Mouse (Mus musculus): ENCODE results near the gene Gjd3. TPM values are rescaled to one million over a fixed set of nuclear protein-coding genes. Genes with fewer than 3 reads are reported as not detected.
A peak's percentile ranks its signal among the peaks of the same experiment; 100 is the strongest.
"Not testable (repeated sequence)": the region's sequence is repeated elsewhere in the genome, so short reads cannot be mapped to it uniquely, and the experiment has no call there.

The Gjd3 gene
- polyA plus RNA-seq, 1 experiment, result 0.34 TPM

DNA sequence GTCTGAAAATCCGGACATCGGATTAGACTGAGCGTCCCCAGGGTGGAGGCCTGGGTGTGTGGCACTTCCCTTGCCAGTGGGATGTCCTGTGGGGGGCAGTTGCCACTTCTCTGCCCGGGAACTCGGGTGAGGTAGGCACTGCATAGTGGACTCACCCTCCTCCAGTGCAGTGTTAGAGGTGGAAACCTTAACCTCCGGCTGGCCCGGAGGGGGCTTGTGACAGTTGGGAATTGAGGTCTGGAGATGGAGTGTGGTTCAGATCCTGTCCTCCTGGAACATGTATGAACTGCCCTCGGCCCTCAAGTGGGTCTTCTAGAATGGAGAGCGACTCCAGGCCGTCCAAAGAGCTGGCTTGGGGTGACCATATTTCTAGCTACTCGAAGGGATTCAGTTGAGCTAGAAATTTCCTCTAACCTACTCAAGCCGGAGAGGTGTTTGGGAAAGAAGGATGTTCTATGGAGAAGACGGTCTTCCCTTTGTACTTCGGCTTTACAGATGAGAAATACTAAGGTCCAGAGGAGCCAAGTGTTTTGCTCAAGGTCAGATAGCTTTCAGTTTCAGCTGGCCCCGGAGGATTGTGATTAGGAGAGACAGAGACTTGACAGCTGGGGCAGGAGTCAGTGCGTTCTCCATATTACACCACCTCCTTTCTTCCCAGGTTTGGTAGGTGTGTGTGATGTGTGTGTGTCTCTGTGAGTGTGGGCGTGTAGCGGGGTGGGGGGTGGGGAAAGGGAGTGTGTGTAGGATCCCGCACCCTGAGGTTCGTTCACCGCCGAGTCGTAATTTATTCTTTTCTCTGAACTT, 46.0 kb downstream of the Gjd3 start:
- Histone ChIP-seq H3K4me1 (ENCODE audit: control insufficient read depth, insufficient read depth, low read length) (peaks cover 43% of the 10 kb centered on the region), H3K36me3 (ENCODE audit: control insufficient read depth, insufficient read depth, low read length) (no peaks in the 10 kb centered on the region), H3K27me3 (replicated peaks; ENCODE audit: control insufficient read depth, insufficient read depth, low read length) (no peaks in the 10 kb centered on the region), H3K27ac (ENCODE audit: insufficient read depth, low read depth, low read length) (peak overlapping the region; percentile 96), H3K4me3 (ENCODE audit: insufficient read depth, low read depth, low read length) (peak overlapping the region; percentile 53)
- TF ChIP-seq POLR2A (IDR thresholded peaks at IDR 0.05; ENCODE audit: low read depth, low read length) (no peak), CTCF (conservative IDR thresholded peaks at IDR 0.05; ENCODE audit: insufficient read depth, insufficient read length, low read depth, low read length) (no peak)
- DNase-seq, result peak; percentile 59
- WGBS, result 5% methylated on average over 23 of the region's 23 CpGs

DNA sequence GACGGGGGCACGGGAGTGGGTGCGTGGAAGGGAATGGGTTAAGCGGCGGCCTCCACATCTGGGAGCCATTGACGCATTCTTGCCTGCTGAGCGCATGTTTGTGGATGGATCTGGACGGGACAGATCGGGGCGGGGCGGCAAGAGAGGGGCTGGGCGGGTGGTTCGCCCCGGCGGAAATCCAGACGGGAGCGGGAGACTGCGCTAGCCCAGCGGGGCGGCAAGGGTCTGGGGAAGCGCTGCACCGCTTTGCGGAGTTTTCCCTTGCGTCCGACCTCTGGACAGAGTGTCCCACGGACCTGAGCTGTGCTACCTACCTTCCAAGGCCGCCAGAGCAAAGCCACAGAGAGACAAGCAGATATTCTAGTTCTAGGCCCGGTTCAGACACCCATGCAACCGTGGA, 46.6 kb downstream of the Gjd3 start:
- peaks cover 43% of the 10 kb centered on the region for H3K4me1 ChIP-seq (ENCODE audit: control insufficient read depth, insufficient read depth, low read length)
- DNase-seq, result peak; percentile 86
- 7% methylated on average over 29 of the region's 29 CpGs for WGBS
- no peaks in the 10 kb centered on the region for H3K27me3 ChIP-seq (replicated peaks; ENCODE audit: control insufficient read depth, insufficient read depth, low read length)
- H3K4me3 ChIP-seq (ENCODE audit: insufficient read depth, low read depth, low read length), result peak overlapping the region; percentile 53
- TF ChIP-seq CTCF (conservative IDR thresholded peaks at IDR 0.05; ENCODE audit: insufficient read depth, insufficient read length, low read depth, low read length) (no peak), POLR2A (IDR thresholded peaks at IDR 0.05; ENCODE audit: low read depth, low read length) (peak; percentile 70)
- peak overlapping the region; percentile 96 for H3K27ac ChIP-seq (ENCODE audit: insufficient read depth, low read depth, low read length)
- H3K36me3 ChIP-seq (ENCODE audit: control insufficient read depth, insufficient read depth, low read length), result no peaks in the 10 kb centered on the region

DNA sequence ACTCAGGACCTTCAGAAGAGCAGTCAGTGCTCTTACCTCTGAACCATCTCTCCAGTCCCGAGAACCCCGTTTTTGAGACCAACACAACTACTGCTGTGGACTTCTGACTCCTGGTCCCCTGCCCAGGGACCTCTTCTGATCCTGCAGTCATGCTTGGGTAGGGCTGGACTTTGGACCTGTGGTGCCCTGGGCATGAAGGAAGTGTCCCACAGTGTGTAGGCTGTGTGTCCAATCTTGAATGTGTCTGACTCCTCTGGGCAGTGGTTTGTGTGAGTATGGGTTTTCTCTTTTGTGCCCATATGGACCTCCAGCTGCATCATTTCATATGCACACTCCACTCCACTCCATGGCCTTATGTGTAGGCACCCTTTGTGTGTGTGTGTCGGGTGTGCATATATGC, 47.7 kb downstream of the Gjd3 start:
- H3K36me3 ChIP-seq (ENCODE audit: control insufficient read depth, insufficient read depth, low read length), result no peaks in the 10 kb centered on the region
- H3K4me1 ChIP-seq (ENCODE audit: control insufficient read depth, insufficient read depth, low read length), result peaks cover 32% of the 10 kb centered on the region
- H3K27ac ChIP-seq (ENCODE audit: insufficient read depth, low read depth, low read length), result peak overlapping the region; percentile 30; the same call in 1 of the 2 replicates
- no peaks in the 10 kb centered on the region for H3K27me3 ChIP-seq (replicated peaks; ENCODE audit: control insufficient read depth, insufficient read depth, low read length)
- no peak overlapping the region for H3K4me3 ChIP-seq (ENCODE audit: insufficient read depth, low read depth, low read length)
- DNase-seq, result peak; percentile 96
- TF ChIP-seq CTCF (conservative IDR thresholded peaks at IDR 0.05; ENCODE audit: insufficient read depth, insufficient read length, low read depth, low read length) (no peak), POLR2A (IDR thresholded peaks at IDR 0.05; ENCODE audit: low read depth, low read length) (no peak)
- WGBS, result 68% methylated on average over 3 of the region's 3 CpGs

DNA sequence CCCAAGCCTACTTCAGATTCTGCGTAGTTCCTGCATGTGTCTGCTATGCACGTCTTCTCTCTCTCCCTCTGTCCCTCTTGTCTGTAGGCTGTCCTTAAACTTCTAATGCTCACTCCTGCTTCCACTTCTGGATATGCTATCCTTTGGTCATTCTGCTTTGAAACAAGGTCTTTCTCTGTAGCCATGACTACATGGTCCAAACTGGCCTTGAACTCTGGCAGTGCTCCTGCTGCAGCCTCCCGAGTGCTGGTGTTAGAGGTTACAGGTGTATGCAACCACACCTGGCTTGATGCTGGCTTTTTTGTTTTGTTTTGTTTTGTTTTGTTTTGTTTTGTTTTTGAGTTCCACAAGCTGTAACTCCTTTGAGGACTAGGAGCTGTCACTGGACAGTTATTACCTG, 48.4 kb downstream of the Gjd3 start:
- 81% methylated on average over 3 of the region's 3 CpGs for WGBS
- Histone ChIP-seq H3K4me1 (ENCODE audit: control insufficient read depth, insufficient read depth, low read length) (peaks cover 30% of the 10 kb centered on the region), H3K36me3 (ENCODE audit: control insufficient read depth, insufficient read depth, low read length) (no peaks in the 10 kb centered on the region), H3K27me3 (replicated peaks; ENCODE audit: control insufficient read depth, insufficient read depth, low read length) (no peaks in the 10 kb centered on the region), H3K4me3 (ENCODE audit: insufficient read depth, low read depth, low read length) (no peak overlapping the region), H3K27ac (ENCODE audit: insufficient read depth, low read depth, low read length) (no peak overlapping the region)
- TF ChIP-seq POLR2A (IDR thresholded peaks at IDR 0.05; ENCODE audit: low read depth, low read length) (no peak), CTCF (conservative IDR thresholded peaks at IDR 0.05; ENCODE audit: insufficient read depth, insufficient read length, low read depth, low read length) (no peak)
- DNase-seq, result no peak

DNA sequence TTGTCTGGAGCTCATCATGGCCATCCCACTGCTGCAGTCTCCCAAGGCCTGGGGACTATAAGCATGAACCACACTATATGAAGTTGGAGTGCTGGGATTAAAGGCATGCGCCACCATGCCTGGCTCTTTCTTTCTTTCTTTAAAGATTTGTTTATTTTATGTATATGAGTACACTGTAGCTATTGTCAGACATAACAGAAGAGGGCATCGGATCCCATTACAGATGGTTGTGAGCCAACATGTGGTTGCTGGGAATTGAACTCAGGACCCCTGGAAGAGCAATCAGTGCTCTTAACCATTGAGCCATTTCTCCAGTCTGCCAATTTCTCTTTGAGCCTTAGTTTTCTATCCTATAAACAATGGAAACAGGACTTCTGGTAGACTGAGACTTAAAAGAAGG, 49.0 kb downstream of the Gjd3 start:
- H3K27ac ChIP-seq (ENCODE audit: insufficient read depth, low read depth, low read length); H3K27me3 ChIP-seq (replicated peaks; ENCODE audit: control insufficient read depth, insufficient read depth, low read length); H3K36me3 ChIP-seq (ENCODE audit: control insufficient read depth, insufficient read depth, low read length); DNase-seq; H3K4me3 ChIP-seq (ENCODE audit: insufficient read depth, low read depth, low read length): not testable (repeated sequence)
- peaks cover 31% of the 10 kb centered on the region for H3K4me1 ChIP-seq (ENCODE audit: control insufficient read depth, insufficient read depth, low read length)
- 89% methylated on average over 2 of the region's 2 CpGs for WGBS

DNA sequence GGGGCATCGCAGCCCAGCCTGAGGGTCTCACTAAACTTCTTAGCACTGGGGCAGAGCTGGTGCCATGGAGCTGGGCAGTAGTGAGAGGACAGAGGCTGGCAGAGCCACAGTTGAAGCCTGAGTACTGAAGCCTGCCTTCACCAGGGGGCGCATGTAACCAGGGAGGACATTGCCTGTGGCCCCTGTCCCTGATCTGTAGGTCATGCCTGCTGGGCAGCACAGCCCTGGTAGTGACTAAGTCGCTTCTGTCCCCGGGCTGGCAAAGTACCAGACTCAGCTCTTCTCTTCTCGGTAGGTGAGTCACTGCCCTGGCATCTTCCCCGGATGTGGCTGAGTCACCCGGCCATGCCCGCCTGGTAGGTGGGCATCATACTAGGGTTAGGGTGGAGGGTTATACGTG, 49.7 kb downstream of the Gjd3 start:
- H3K27ac ChIP-seq (ENCODE audit: insufficient read depth, low read depth, low read length), result no peak overlapping the region
- no peak for TF ChIP-seq POLR2A (IDR thresholded peaks at IDR 0.05; ENCODE audit: low read depth, low read length)
- peak; percentile 82 for TF ChIP-seq CTCF (conservative IDR thresholded peaks at IDR 0.05; ENCODE audit: insufficient read depth, insufficient read length, low read depth, low read length)

DNA sequence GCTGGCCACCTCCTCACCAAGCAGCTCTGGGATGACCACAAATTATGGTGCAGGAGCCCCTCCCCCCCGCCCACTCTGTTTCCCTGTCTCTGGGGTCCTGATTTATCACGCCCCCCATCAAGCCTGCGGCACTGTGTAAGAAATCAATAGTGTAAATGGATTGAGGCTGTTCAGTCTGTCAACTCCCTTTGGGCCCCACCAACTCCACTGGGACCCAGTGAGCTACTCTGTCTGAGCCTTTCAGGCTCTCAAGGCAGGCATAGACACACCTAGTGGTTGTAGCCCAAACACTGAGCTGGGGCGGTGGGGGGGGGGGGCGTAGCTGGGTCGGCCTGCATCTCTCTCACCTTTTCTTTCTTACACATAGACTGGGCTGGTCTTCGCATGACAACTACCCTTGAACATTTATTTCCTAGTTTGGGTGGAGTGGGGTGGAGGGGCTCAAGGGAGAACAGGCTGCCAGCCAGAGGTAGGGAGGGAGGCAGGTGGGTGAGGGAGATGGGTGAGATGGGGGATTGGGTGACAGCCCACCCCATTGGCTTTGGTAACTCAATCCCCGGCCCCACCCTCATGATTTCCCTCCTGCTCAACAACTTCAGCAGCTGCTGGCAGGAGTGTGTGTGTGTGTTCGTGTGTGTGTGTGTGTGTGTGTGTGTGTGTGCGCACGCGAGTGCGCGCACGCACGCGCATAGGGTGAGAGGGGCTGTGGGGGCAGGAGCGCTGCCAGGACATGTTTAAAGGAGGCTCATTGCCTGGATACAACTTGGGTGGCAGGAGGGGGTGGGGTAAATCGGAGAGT, 50.3 kb downstream of the Gjd3 start:
- Histone ChIP-seq H3K4me3 (ENCODE audit: insufficient read depth, low read depth, low read length) (no peak overlapping the region), H3K4me1 (ENCODE audit: control insufficient read depth, insufficient read depth, low read length) (peaks cover 36% of the 10 kb centered on the region), H3K27me3 (replicated peaks; ENCODE audit: control insufficient read depth, insufficient read depth, low read length) (no peaks in the 10 kb centered on the region), H3K36me3 (ENCODE audit: control insufficient read depth, insufficient read depth, low read length) (no peaks in the 10 kb centered on the region), H3K27ac (ENCODE audit: insufficient read depth, low read depth, low read length) (no peak overlapping the region)
- no peak for DNase-seq
- 35% methylated on average over 19 of the region's 19 CpGs for WGBS
- no peak for TF ChIP-seq POLR2A (IDR thresholded peaks at IDR 0.05; ENCODE audit: low read depth, low read length)
- TF ChIP-seq CTCF (conservative IDR thresholded peaks at IDR 0.05; ENCODE audit: insufficient read depth, insufficient read length, low read depth, low read length), result no peak

More for the DNA sequence above, 49.7 kb downstream of the Gjd3 start:
- Histone ChIP-seq H3K36me3 (ENCODE audit: control insufficient read depth, insufficient read depth, low read length) (no peaks in the 10 kb centered on the region), H3K4me1 (ENCODE audit: control insufficient read depth, insufficient read depth, low read length) (peaks cover 32% of the 10 kb centered on the region), H3K4me3 (ENCODE audit: insufficient read depth, low read depth, low read length) (no peak overlapping the region), H3K27me3 (replicated peaks; ENCODE audit: control insufficient read depth, insufficient read depth, low read length) (no peaks in the 10 kb centered on the region)
- DNase-seq, result peak; percentile 74
- 15% methylated on average over 9 of the region's 9 CpGs for WGBS

Other genes with a start within 250 kb of the Gjd3 start
- gene Thra, start 242.4 kb downstream of the Gjd3 start, polyA plus RNA-seq (2012; rRNA removed), result 92.7 and 97.2 TPM in 2 replicates
- gene Nr1d1, start 207.7 kb downstream of the Gjd3 start, polyA plus RNA-seq (2012; rRNA removed), result 140 and 155 TPM in 2 replicates
- gene Msl1, start 187.5 kb downstream of the Gjd3 start, polyA plus RNA-seq (2012; rRNA removed), result 23.5 and 24.5 TPM in 2 replicates
- 21.0 and 24.5 TPM in 2 replicates for gene Casc3, start 178.1 kb downstream of the Gjd3 start, polyA plus RNA-seq (2012; rRNA removed)
- 4.2 and 4.7 TPM in 2 replicates for gene Rapgefl1, start 146.2 kb downstream of the Gjd3 start, polyA plus RNA-seq (2012; rRNA removed)
- 8.7 and 9.9 TPM in 2 replicates for gene Wipf2, start 119.4 kb downstream of the Gjd3 start, polyA plus RNA-seq (2012; rRNA removed)
- gene Cdc6, start 75.2 kb downstream of the Gjd3 start, polyA plus RNA-seq (2012; rRNA removed), result 0.11 and 0.14 TPM in 2 replicates
- 18.0 and 19.6 TPM in 2 replicates for gene Rara, start 55.2 kb downstream of the Gjd3 start, polyA plus RNA-seq (2012; rRNA removed)
- gene Top2a, start 41.2 kb upstream of the Gjd3 start, polyA plus RNA-seq (2012; rRNA removed), result 0.72 and 1.1 TPM in 2 replicates
- gene Igfbp4, start 58.2 kb upstream of the Gjd3 start, polyA plus RNA-seq (2012; rRNA removed), result 1,142 and 1,152 TPM in 2 replicates
- gene Tns4, start 106.3 kb upstream of the Gjd3 start, polyA plus RNA-seq (2012; rRNA removed), result 0.86 and 1.8 TPM in 2 replicates
- 1.1 and 11.2 TPM in 2 replicates for gene Ccr7, start 172.1 kb upstream of the Gjd3 start, polyA plus RNA-seq (2012; rRNA removed)
- gene Smarce1, start 248.0 kb upstream of the Gjd3 start, polyA plus RNA-seq (2012; rRNA removed), result 16.6 and 18.6 TPM in 2 replicates